Mouse (Mus musculus) testis, adult 2 months (tissue): ENCODE measurements around the gene Rbm14.

ENCODE experiments used
- CTCF ChIP-seq: fragments of 200-500 bp; IDR thresholded peaks from 2 replicates; pipeline ENCODE4 v1.5.1; 2012; ENCODE audit warnings: low read depth, mild to moderate bottlenecking, inconsistent platforms, low read length, moderate library complexity; ENCODE audit not compliant: control insufficient read depth, insufficient read depth, insufficient replicate concordance
- POLR2A ChIP-seq: fragments of 200-500 bp; IDR thresholded peaks from 2 replicates; pipeline ENCODE4 v1.6.1; 2012; ENCODE audit warnings: low read depth, mild to moderate bottlenecking, inconsistent platforms, low read length, moderate library complexity; ENCODE audit not compliant: control insufficient read depth

- TF ChIP-seq POLR2A = no peak
- TF ChIP-seq CTCF = no peak
These were observed 18.1 kb downstream of the Rbm14 start for GRCm38 (mm10) chr19:4793281-4793830.
